Mouse (Mus musculus): ENCODE data around the gene Iqgap2.

DNA sequence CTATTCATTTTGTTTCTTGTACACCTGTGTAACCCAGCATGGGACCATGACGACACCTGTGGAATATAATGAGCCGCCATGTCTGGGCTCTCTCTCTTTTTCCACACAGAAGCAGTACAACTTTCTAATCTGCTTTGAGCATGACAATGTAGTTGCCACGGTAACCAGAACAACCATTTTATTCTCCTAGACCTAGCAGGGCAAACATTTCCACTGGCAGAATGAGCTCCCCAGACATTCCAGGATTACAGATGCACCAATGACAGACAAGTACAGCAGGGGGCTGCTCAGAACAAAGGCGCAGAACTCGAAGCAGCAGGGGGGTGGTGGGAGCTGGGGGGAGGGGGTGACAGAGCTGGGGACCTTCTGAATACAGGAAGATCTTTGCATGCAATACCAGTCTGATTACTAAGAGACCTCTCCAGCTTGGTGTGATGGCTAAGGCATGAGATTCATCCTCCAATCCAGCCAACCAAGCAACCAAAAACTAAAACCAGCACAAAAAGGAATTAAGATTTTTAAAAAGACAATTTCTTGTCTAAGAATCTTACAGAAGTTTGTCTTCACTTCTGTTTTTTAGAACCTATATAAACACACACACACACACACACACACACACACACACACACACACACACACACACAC is 84.5 kb downstream of the Iqgap2 start:
- TF ChIP-seq CTCF (IDR thresholded peaks at IDR 0.05; ENCODE audit: insufficient read depth, low read length), result no peak
- no peak for TF ChIP-seq POLR2A (IDR thresholded peaks at IDR 0.05; ENCODE audit: borderline replicate concordance, extremely low read depth, low read depth, low read length)
